Mouse (Mus musculus) intestine, embryonic 15.5 days (tissue): Measurements from ENCODE around the gene Cnih2. TPM values are rescaled to one million over a fixed set of nuclear protein-coding genes. Genes with fewer than 3 reads are reported as not detected.

Experiments
- ATAC-seq: fragments of 200-750 bp; cut with Nextera tagmentation; 2 replicates; pipeline ENCODE4 v1.8.0; 2017; ENCODE audit warnings: moderate TSS enrichment, moderate library complexity
- H3K27ac ChIP-seq: fragments of 300-500 bp; sonication (generic); 2 replicates; pipeline ENCODE4 v1.5.1; 2015; ENCODE audit warnings: mild to moderate bottlenecking, inconsistent platforms
- H3K27me3 ChIP-seq: fragments of 300-500 bp; sonication (generic); replicated peaks from 2 replicates; pipeline ENCODE4 v1.6.1; 2015; ENCODE audit warnings: inconsistent platforms
- H3K36me3 ChIP-seq: fragments of 300-500 bp; sonication (generic); 2 replicates; pipeline ENCODE4 v1.6.1; 2015; ENCODE audit warnings: inconsistent platforms
- H3K4me1 ChIP-seq: fragments of 300-500 bp; sonication (generic); replicated peaks from 2 replicates; pipeline ENCODE4 v1.6.1; 2015; ENCODE audit warnings: inconsistent platforms
- H3K4me2 ChIP-seq: fragments of 300-500 bp; sonication (generic); replicated peaks from 2 replicates; pipeline ENCODE4 v1.6.1; 2015; ENCODE audit warnings: mild to moderate bottlenecking, inconsistent platforms
- H3K4me3 ChIP-seq: fragments of 300-500 bp; sonication (generic); replicated peaks from 2 replicates; pipeline ENCODE4 v1.5.1; 2015; ENCODE audit warnings: inconsistent platforms
- H3K9ac ChIP-seq: fragments of 300-500 bp; sonication (generic); 2 replicates; pipeline ENCODE4 v1.6.1; 2015; ENCODE audit warnings: inconsistent platforms
- H3K9me3 ChIP-seq: fragments of 300-500 bp; sonication (generic); 2 replicates; pipeline ENCODE4 v1.6.1; 2016; ENCODE audit warnings: inconsistent platforms
- WGBS: fragments of 180-500 bp; shearing (Covaris S2); methylation state at CpG from one replicate; pipeline ENCODE4 v1.1.7; 2015; 5-methylcytosine and 5-hydroxymethylcytosine counted together
- polyA plus RNA-seq: library from polyadenylated mRNA; unstranded; fragments of >200 nt; fragmentation: Nextera tagmentation; extraction: Ambion mirVana; gene quantifications from 2 replicates; pipeline ENCODE4 v1.2.1, GENCODE M21; 2015

Cnih2 gene
- polyA plus RNA-seq, 1 experiment from 2014 or later = 12.7 TPM

DNA sequence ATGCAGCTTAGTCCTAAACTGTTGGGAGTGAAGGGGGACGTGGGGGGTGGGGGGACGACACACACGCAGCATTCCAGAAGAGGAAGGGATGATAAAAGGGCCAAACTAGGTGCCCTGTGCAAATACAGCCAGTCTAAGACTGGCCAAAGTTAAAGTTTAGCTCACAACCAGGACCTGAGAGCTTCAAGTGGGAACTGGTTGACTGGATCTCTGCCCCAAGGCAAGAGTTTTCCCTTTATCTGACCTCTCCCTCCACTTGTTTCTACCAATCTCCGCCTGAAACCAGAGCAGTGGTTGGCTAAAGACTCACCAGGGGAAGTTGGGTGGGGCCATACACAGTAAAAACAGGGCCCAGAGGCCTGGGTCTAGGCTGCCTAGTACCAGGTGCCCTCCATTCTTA, 10.4 kb upstream of the Cnih2 start:
- H3K27me3 ChIP-seq = no peaks in the 10 kb centered on the region
- ATAC-seq = no peak
- 38% methylated on average over 4 of the region's 4 CpGs for WGBS
- H3K9me3 ChIP-seq = no peaks in the 10 kb centered on the region
- H3K4me1 ChIP-seq = peaks cover 19% of the 10 kb centered on the region
- peaks cover 33% of the 10 kb centered on the region for H3K36me3 ChIP-seq
- no peak overlapping the region for H3K4me3 ChIP-seq
- peak overlapping the region; percentile 4; the same call in 1 of the 2 replicates for H3K9ac ChIP-seq
- H3K27ac ChIP-seq = peak overlapping the region; percentile 29
- peak overlapping the region; percentile 5; the same call in 1 of the 2 replicates for H3K4me2 ChIP-seq

DNA sequence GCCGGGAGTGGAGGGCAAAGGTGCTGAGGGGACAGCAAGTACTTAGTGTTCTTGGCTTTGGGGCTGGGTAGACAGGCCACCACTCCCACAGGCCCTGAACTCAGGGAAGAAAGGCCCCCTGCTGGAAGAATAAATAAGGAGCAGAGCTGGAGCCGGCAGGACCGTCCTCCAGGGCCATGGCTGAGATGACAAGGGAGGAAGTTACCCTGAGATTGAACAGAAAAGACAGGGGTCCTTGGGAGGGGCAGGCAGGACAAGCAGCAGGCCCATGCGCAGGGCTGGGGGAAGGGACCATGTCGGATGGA, 9.9 kb upstream of the Cnih2 start:
- WGBS = 15% methylated on average over 5 of the region's 5 CpGs
- peak; percentile 44 for ATAC-seq
- no peak overlapping the region for H3K4me3 ChIP-seq

DNA sequence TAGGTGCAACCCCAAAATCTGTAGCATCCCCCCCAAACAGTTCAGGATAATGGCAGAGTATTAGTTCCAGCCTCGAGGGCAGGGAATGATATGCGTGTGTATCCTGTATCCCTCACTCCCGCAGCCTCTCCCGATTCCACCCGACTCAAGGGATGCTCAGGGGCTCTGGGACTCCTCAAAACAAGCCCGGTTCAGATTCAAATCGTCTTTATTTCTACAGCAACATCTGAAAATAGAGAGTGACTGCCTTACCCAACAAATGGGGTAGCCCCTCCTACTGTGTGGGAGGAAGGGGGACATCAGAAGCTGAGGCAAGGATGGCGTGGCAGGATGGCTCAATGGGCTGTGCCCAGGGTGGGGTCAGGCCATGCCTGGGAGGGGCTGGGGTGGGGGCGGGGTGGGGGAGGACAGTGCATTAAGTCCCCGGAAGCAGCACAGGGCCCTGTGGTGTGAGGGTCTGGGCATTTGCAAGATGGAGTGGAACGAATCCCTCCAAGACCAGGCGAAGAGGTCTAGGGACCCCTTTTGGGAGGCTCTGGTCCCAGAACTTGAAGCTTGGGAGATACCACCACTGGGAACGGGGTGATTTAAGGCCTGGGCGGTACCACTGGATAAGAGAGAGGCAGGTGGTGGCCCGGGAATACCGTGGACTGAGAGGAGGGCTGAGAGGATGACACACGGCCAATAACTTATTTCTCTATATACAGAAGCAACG, 9.4 kb upstream of the Cnih2 start:
- peak; percentile 9; the same call in 1 of the 2 replicates for ATAC-seq
- Histone ChIP-seq H3K4me1 (peaks cover 19% of the 10 kb centered on the region), H3K4me2 (peak overlapping the region; percentile 85), H3K4me3 (no peak overlapping the region; the same call in 1 of the 2 replicates), H3K27ac (peak overlapping the region; percentile 29; the same call in 1 of the 2 replicates), H3K9me3 (no peaks in the 10 kb centered on the region), H3K9ac (peak overlapping the region; percentile 4; the same call in 1 of the 2 replicates), H3K36me3 (peaks cover 41% of the 10 kb centered on the region), H3K27me3 (no peaks in the 10 kb centered on the region)
- WGBS = 64% methylated on average over 18 of the region's 18 CpGs

More for the DNA sequence above, 9.9 kb upstream of the Cnih2 start:
- Histone ChIP-seq H3K9me3 (no peaks in the 10 kb centered on the region), H3K36me3 (peaks cover 36% of the 10 kb centered on the region), H3K27ac (peak overlapping the region; percentile 29), H3K9ac (peak overlapping the region; percentile 4; the same call in 1 of the 2 replicates), H3K4me1 (peaks cover 19% of the 10 kb centered on the region), H3K27me3 (no peaks in the 10 kb centered on the region), H3K4me2 (no peak overlapping the region; the same call in 1 of the 2 replicates)

DNA sequence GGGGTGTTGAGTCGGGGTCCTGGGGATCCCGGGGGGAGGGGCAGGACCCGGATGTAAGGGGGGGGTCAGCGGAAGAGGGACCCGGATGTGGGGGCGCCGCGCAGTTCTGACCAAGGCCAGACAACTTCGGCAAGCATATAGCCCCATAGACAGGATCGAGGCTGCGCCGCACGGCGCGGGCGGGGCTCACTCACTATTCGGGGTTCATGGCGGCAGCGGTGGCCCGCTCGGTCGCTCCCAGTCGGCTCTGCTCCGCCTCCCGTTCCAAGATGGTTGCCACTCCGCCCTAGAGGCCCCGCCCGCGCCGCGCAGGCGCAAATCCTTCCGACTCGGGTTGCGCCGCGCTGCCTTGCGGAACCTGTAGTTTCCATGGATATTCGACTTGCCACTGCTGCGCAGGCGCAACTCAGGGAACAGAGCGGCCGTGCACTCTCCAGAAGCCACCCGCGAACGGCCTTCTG, 8.4 kb upstream of the Cnih2 start, which contains the start of gene Rab1b:
Gene Rab1b (minus strand): TSS at position 342 of the 461 bp plus-strand sequence.
- Histone ChIP-seq H3K27me3 (no peaks in the 10 kb centered on the region), H3K27ac (peak within 1 kb of the TSS; percentile 96), H3K36me3 (peaks cover 48% of the 10 kb centered on the region), H3K4me3 (peak within 1 kb of the TSS; percentile 65), H3K4me2 (peak within 1 kb of the TSS; percentile 85), H3K9ac (peak within 1 kb of the TSS; percentile 64), H3K4me1 (peaks cover 19% of the 10 kb centered on the region), H3K9me3 (no peaks in the 10 kb centered on the region)
- WGBS = under 1% methylated on average over 46 of the region's 46 CpGs
- peak; percentile 94 for ATAC-seq

DNA sequence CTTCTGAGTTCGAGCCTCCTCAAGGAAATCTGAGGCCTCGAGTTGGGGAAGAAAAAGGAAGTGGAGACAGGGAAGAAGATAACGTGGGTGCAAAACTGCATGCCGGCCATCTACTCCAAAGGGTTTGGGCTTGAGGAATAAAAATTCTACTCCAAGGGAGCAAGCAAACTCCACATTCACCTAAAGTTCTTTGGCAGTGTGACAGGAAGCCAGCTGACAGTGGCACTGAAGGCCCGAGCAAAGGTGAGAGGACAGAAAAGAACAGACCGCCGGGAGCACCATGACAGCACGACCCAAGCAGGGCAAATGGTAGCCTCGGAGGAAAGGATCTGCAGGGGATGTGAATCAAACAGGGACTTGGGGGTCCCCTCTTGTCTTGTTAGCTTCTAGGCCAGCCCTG, 7.8 kb upstream of the Cnih2 start:
- ATAC-seq = 0 out of 2 replicates have a peak, but pooled peaks have one; percentile 3
- H3K27me3 ChIP-seq = no peaks in the 10 kb centered on the region
- peak overlapping the region; percentile 65 for H3K4me3 ChIP-seq
- no peaks in the 10 kb centered on the region for H3K9me3 ChIP-seq
- peaks cover 49% of the 10 kb centered on the region for H3K36me3 ChIP-seq
- peak overlapping the region; percentile 64 for H3K9ac ChIP-seq
- peak overlapping the region; percentile 96 for H3K27ac ChIP-seq
- 5% methylated on average over 9 of the region's 9 CpGs for WGBS
- H3K4me1 ChIP-seq = peaks cover 19% of the 10 kb centered on the region
- H3K4me2 ChIP-seq = peak overlapping the region; percentile 85

DNA sequence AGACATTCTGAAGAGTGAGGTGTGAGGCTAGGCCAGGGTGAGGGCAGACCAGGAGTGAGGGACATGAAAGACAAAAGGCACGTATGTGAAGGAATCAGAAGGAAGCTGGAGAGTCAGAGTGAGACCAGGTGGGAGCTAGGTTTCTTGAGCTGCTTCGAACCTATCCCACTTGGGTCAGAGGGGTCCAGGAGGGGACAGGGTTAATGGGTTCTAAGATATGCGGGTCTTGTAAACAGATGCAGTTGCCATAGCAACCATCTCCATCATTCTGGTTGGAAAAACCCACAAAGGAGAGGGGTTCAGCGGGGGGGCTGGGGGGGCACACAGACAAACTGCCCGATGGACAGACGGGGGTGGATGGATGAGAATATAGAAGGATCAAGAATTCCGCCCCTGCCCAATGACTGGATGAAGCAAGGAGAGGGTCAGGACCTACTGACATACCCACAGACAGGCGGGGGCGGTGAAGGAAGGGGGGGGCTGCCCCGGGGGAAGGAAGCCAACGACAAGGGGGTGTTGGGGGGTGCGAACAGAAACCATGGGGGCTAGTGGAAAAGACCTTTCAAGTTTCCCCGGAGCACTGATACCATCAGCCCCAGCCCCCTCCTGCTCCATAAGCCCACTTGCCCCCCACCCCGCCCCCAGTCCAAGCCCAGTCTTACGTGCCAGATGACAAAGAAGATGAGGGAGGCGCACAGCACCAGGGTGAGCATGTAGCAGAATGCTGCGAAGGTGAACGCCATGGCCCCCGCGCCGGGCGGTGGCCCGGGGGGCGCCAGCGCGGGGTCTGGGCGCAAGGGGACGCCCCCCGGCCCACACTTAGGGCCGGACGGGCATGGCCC, 579 bp downstream of the Cnih2 start:
- peak overlapping the region; percentile 100 for H3K4me2 ChIP-seq
- ATAC-seq = no peak
- WGBS = 6% methylated on average over 31 of the region's 31 CpGs
- H3K9ac ChIP-seq = peak overlapping the region; percentile 75
- no peak overlapping the region for H3K27ac ChIP-seq
- no peaks in the 10 kb centered on the region for H3K27me3 ChIP-seq
- peaks cover 35% of the 10 kb centered on the region for H3K36me3 ChIP-seq
- no peaks in the 10 kb centered on the region for H3K9me3 ChIP-seq
- H3K4me1 ChIP-seq = peaks cover 36% of the 10 kb centered on the region
- H3K4me3 ChIP-seq = peak overlapping the region; percentile 58

DNA sequence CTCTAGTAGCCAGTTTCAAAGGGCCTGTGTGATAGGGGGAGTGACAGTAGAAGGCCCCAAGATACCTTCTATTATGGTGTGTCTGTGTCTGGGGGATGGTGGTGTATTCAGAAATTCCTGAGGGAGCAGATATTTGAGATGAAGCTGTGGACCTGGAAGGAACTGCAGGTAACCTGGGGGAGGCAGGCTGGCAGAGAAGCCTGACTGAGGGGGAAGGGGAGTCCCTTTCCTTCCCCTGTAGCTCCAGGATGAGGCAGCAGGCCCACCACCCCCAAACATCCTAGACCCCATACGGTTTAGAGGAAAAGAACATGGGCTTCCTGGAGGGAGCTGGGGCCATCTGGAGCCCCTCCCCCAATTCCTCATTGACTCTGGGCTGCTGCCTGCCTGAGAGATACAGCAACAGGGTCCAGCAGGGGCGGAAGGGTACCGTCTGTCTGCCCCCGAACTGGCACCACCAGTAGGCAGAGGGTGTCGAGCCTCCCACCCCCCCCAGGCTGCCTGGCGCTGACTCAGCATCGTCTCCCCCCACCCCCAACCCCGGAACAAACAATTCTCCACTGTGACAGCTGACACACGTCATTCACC, 2.3 kb downstream of the Cnih2 start:
- no peak for ATAC-seq
- Histone ChIP-seq H3K4me1 (peaks cover 36% of the 10 kb centered on the region), H3K27me3 (no peaks in the 10 kb centered on the region), H3K27ac (no peak overlapping the region), H3K9me3 (no peaks in the 10 kb centered on the region), H3K4me2 (no peak overlapping the region), H3K36me3 (peaks cover 36% of the 10 kb centered on the region), H3K4me3 (no peak overlapping the region), H3K9ac (peak overlapping the region; percentile 23; the same call in 1 of the 2 replicates)
- WGBS = 12% methylated on average over 9 of the region's 9 CpGs

DNA sequence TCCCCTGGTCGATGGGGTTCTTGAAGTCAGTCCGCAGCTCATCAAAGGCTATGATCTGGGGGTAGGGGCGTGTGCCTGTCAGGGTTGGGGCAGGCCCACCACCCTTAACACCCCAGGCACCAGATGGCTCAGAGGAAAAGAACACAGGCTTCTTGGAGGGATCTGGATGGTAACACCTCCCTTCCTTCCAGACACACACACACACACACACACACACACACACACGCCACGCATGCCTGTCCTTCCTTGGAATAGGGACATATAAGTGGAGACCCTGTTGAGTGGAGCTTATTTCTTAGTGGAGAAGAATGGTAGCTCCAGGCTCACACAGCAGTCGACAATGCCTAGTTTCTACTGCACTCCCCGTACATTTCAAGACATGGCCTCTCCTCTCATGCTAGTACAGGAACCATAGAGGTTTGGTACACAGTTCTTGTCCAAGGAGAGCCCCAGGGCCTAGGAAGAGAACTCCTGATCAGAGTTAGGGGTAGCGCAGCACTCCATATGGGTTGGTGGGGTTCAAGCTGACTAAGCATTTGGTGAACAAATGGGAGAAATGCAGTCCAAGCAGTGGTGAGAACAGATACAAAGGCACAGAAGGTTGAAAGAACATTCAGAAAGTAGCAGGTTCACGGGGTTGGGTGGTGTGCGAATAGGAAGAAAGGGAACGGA, 3.4 kb downstream of the Cnih2 start:
- Histone ChIP-seq H3K4me3 (no peak overlapping the region), H3K4me2 (peak overlapping the region; percentile 19; the same call in 1 of the 2 replicates), H3K9ac (no peak overlapping the region), H3K4me1 (peaks cover 36% of the 10 kb centered on the region), H3K27me3 (no peaks in the 10 kb centered on the region), H3K27ac (no peak overlapping the region), H3K9me3 (no peaks in the 10 kb centered on the region), H3K36me3 (peaks cover 36% of the 10 kb centered on the region)
- ATAC-seq = peak; percentile 21
- WGBS = 47% methylated on average over 11 of the region's 11 CpGs

DNA sequence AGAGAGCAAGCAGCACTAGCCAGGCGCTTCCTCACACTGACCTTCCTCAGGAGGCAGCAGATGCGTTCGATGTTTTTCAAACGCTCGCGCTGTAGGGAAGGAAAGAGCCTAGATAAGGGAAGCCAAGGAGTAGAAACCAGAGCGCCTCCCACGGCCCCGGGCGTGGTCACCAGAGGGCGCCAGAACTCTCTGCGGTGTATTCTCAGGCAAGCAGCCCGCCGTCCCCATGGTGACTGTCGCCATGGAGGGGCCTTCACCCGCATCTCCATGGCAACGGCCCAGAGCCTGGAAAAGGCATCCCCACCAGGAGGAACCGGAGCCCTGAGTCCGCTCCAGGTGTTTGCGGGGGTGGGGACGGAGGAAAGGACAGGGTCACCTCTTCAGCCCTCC, 4.1 kb downstream of the Cnih2 start:
- Histone ChIP-seq H3K36me3 (peaks cover 33% of the 10 kb centered on the region), H3K27me3 (no peaks in the 10 kb centered on the region), H3K4me3 (no peak overlapping the region), H3K4me1 (peaks cover 41% of the 10 kb centered on the region), H3K4me2 (peak overlapping the region; percentile 19; the same call in 1 of the 2 replicates), H3K9me3 (no peaks in the 10 kb centered on the region), H3K27ac (no peak overlapping the region), H3K9ac (no peak overlapping the region)
- ATAC-seq = peak; percentile 76
- under 1% methylated on average over 21 of the region's 21 CpGs for WGBS

DNA sequence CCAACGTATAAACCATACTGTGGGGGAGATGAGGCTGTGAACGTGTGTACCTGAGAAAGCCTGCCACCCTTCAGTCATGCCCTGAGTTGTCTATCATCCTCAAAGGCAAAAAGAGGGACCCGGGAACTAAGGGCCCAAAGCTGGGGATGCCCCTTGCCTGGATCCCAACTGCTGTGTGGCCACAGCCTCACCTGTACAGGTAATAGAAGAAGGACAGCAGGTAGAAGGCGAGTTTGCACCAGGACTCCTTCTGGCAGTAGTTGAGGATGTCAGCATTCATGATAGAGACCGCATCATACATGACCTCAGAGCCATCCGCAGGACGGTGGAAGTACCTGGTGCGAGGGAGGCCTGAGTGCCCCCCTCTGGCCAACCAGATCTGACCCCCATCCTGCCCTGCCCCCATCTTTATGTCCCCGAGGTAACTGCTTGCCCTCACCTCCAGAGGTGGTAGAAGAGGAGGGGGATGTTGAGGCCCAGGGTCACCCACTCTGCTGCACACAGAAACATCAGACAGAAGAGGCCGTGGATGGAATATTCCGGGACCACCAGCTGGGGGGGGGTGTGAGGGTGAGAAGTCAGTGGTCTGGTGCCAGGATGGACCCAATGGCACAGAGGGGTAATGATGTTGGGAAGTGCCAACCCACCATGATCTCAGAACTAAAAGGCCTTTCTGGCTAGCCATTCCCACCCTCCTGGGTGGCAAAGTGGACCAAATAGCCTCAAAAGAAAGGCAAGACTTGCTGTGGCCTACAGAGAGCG, 4.7 kb downstream of the Cnih2 start:
- no peaks in the 10 kb centered on the region for H3K27me3 ChIP-seq
- no peak overlapping the region for H3K4me3 ChIP-seq
- H3K36me3 ChIP-seq = peaks cover 31% of the 10 kb centered on the region
- H3K9me3 ChIP-seq = no peaks in the 10 kb centered on the region
- no peak overlapping the region for H3K27ac ChIP-seq
- no peak overlapping the region for H3K4me2 ChIP-seq
- peaks cover 43% of the 10 kb centered on the region for H3K4me1 ChIP-seq
- peak; percentile 2; the same call in 1 of the 2 replicates for ATAC-seq
- WGBS = 71% methylated on average over 12 of the region's 12 CpGs
- H3K9ac ChIP-seq = no peak overlapping the region

DNA sequence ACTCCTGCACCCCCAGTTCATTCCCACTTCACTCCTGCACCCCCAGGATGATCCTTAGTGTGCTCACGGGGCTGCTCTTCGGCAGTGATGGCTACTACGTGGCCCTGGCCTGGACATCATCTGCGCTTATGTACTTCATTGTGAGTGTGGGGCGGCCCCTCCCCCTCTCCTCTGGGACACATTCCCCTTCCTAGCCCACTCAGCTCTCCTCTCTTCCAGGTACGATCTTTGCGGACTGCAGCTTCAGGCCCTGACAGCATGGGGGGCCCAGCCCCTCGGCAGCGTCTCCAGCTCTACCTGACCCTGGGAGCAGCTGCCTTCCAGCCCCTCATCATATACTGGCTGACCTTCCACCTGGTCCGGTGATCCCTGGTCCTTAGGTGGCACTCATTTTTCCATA, 6.2 kb downstream of the Cnih2 start:
- Histone ChIP-seq H3K27ac (no peak overlapping the region), H3K27me3 (no peaks in the 10 kb centered on the region), H3K4me3 (no peak overlapping the region), H3K4me2 (no peak overlapping the region), H3K36me3 (peaks cover 31% of the 10 kb centered on the region), H3K9ac (no peak overlapping the region), H3K4me1 (peaks cover 37% of the 10 kb centered on the region), H3K9me3 (no peaks in the 10 kb centered on the region)
- 86% methylated on average over 10 of the region's 10 CpGs for WGBS
- no peak for ATAC-seq
